Mouse (Mus musculus) limb, embryonic 13.5 days (tissue): ENCODE data around the gene Rnase11. TPM values are rescaled to one million over a fixed set of nuclear protein-coding genes. Genes with fewer than 3 reads are reported as not detected.

ENCODE experiments used
- ATAC-seq: fragments of 200-750 bp; cut with Nextera tagmentation; 2 replicates; pipeline ENCODE4 v1.8.0; 2017; ENCODE audit warnings: low read depth, moderate number of reproducible peaks, moderate TSS enrichment; ENCODE audit not compliant: low FRiP score
- H3K27ac ChIP-seq: fragments of 300-500 bp; sonication (generic); 2 replicates; pipeline ENCODE4 v1.5.1; 2015; ENCODE audit warnings: inconsistent platforms, mild to moderate bottlenecking, moderate library complexity
- H3K27me3 ChIP-seq: fragments of 300-500 bp; sonication (generic); 2 replicates; pipeline ENCODE4 v1.6.1; 2015; ENCODE audit warnings: mild to moderate bottlenecking, inconsistent platforms
- H3K36me3 ChIP-seq: fragments of 300-500 bp; sonication (generic); 2 replicates; pipeline ENCODE4 v1.6.1; 2015; ENCODE audit warnings: inconsistent platforms, mild to moderate bottlenecking, moderate library complexity
- H3K4me1 ChIP-seq: fragments of 300-500 bp; sonication (generic); 2 replicates; pipeline ENCODE4 v1.6.1; 2015; ENCODE audit warnings: inconsistent platforms
- H3K4me2 ChIP-seq: fragments of 300-500 bp; sonication (generic); replicated peaks from 2 replicates; pipeline ENCODE4 v1.6.1; 2015; ENCODE audit warnings: inconsistent platforms, mild to moderate bottlenecking, moderate library complexity
- H3K4me3 ChIP-seq: fragments of 300-500 bp; sonication (generic); 2 replicates; pipeline ENCODE4 v1.5.1; 2015; ENCODE audit warnings: moderate library complexity, mild to moderate bottlenecking, inconsistent platforms
- H3K9ac ChIP-seq: fragments of 300-500 bp; sonication (generic); 2 replicates; pipeline ENCODE4 v1.6.1; 2015; ENCODE audit warnings: mild to moderate bottlenecking, inconsistent platforms
- H3K9me3 ChIP-seq: fragments of 300-500 bp; sonication (generic); 2 replicates; pipeline ENCODE4 v1.6.1; 2016; ENCODE audit warnings: inconsistent platforms
- WGBS: fragments of 180-500 bp; shearing (Covaris S2); methylation state at CpG from one replicate; pipeline ENCODE4 v1.1.7; 2015; 5-methylcytosine and 5-hydroxymethylcytosine counted together
- polyA plus RNA-seq: library from polyadenylated mRNA; unstranded; fragments of >200 nt; fragmentation: Nextera tagmentation; extraction: Ambion mirVana; gene quantifications from 2 replicates; pipeline ENCODE4 v1.2.1, GENCODE M21; 2015

Gene Rnase11
- polyA plus RNA-seq, 1 experiment from 2014 or later: not detected

DNA sequence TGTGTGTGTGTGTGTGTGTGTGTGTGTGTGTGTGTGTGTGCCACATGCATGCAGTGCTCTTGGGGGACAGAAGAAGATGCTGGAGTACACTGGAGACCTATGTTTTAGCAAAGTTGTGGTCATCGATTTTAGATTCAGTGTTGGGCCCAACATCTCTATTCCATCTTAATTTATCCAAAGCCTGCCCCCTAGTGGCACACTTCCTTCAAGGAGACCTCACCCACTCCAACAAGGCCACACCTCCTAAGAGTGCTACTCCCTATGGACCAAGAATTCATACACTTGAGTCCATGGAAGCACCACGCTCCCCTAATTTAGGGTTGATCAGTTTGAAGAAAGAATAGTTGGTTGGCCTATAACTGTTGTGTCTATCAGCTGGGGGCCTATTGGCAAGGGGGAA, 19.7 kb upstream of the Rnase11 start:
- no peaks in the 10 kb centered on the region for H3K36me3 ChIP-seq
- H3K27ac ChIP-seq: no peak overlapping the region
- H3K9me3 ChIP-seq: no peaks in the 10 kb centered on the region
- H3K4me2 ChIP-seq: no peak overlapping the region
- H3K9ac ChIP-seq: no peak overlapping the region
- ATAC-seq: no peak
- no peaks in the 10 kb centered on the region for H3K27me3 ChIP-seq
- WGBS: 91% methylated on average over 2 of the region's 2 CpGs
- no peak overlapping the region for H3K4me3 ChIP-seq
- H3K4me1 ChIP-seq: peaks cover 7% of the 10 kb centered on the region

- Histone ChIP-seq H3K9me3 (no peaks in the 10 kb centered on the region), H3K36me3 (no peaks in the 10 kb centered on the region), H3K4me1 (peaks cover 7% of the 10 kb centered on the region), H3K9ac (no peak overlapping the region), H3K27ac (no peak overlapping the region), H3K4me3 (no peak overlapping the region), H3K27me3 (no peaks in the 10 kb centered on the region), H3K4me2 (no peak overlapping the region)
- WGBS: 87% methylated on average over 5 of the region's 5 CpGs
- ATAC-seq: no peak
These were observed 19.0 kb upstream of the Rnase11 start for GRCm38 (mm10) chr14:51068956-51069355.

- 76% methylated on average over 5 of the region's 5 CpGs for WGBS
- Histone ChIP-seq H3K27me3 (no peaks in the 10 kb centered on the region), H3K27ac (no peak overlapping the region), H3K4me3 (no peak overlapping the region), H3K9ac (no peak overlapping the region), H3K36me3 (no peaks in the 10 kb centered on the region), H3K9me3 (no peaks in the 10 kb centered on the region), H3K4me1 (0 out of 2 replicates have a peak, but pooled peaks cover 5% of the 10 kb centered on the region), H3K4me2 (no peak overlapping the region)
- no peak for ATAC-seq
These were observed 10.8 kb upstream of the Rnase11 start for GRCm38 (mm10) chr14:51060761-51061160.

DNA sequence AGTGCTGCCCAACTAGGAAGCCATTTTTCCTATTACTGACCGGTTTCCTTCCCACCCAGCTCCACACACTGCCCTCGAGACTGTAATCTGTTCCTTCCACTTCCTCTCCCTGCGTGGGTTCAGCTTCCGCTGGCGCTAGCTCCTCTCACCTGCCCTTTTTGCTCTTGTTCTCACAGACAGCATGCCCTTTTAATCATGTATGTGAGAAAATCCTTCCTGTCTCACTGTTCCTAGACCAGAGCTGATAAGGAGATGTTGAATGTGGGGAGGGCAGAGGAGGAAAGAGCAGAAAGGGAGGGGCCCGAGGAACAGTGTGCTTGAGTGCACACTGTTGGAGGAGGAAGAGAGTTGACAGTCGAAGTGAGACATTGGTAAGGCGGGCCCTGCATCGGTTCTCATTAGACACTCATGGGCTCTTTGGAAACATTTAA, 7.5 kb upstream of the Rnase11 start, which contains the start of gene Rnase12:
Gene Rnase12 (minus strand): TSS at position 261 of the 431 bp plus-strand sequence.
- Histone ChIP-seq H3K9ac (no peak within 1 kb of the TSS), H3K4me3 (no peak within 1 kb of the TSS), H3K4me1 (peaks cover 16% of the 10 kb centered on the region), H3K4me2 (no peak within 1 kb of the TSS; the same call in 1 of the 2 replicates), H3K27me3 (no peaks in the 10 kb centered on the region), H3K36me3 (no peaks in the 10 kb centered on the region), H3K27ac (no peak within 1 kb of the TSS), H3K9me3 (no peaks in the 10 kb centered on the region)
- WGBS: 64% methylated on average over 9 of the region's 9 CpGs
- ATAC-seq: no peak

DNA sequence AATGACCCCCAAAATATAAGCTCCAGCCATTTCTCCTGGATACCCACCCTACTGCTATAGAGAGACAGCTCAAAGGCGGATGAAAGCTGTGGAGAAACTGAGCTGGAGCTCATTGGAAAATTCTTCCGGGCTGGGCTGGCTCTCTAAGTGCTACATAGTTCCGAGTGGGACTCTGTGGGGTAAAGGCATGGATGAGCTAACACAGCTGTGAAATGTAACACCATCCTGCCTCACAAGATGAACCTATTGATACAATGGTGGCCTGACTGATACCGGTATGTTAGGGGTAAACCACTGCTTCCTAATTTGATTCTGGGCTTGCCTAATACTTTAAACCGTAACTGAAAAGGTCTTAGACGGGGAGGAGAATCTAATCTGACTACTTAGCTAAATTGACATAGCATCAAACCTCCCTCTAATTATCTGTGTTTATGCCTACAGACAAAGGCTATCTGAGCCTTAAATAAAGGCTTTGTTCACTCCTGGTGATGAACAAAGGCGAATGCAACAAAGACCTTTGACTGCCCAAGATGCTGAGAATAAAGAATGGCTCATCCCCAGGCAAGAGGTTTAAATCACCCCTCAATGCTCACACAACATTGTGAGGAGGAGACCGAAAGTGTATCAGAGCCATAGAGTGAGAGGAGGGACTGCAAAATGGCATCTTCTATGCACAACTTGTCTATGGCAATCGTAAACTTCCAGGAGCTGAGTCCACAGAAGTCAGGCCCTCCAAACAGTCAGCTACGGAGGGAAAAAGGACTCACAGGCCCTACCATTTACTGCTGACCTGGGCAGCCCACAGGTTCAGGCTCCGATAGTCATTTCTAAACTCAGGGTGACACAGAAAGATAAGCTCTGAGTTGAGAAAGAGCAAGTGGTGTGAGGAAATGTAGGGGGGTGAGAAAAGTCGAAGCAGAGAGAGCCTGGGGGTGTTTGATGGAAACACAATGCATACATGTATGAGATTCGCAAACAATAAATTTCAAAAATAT, 4.6 kb upstream of the Rnase11 start:
- H3K4me1 ChIP-seq: peaks cover 16% of the 10 kb centered on the region
- 81% methylated on average over 13 of the region's 13 CpGs for WGBS
- no peak overlapping the region for H3K27ac ChIP-seq
- no peaks in the 10 kb centered on the region for H3K36me3 ChIP-seq
- no peak overlapping the region for H3K4me3 ChIP-seq
- H3K9ac ChIP-seq: no peak overlapping the region
- no peak overlapping the region; the same call in 1 of the 2 replicates for H3K4me2 ChIP-seq
- no peak for ATAC-seq
- no peaks in the 10 kb centered on the region for H3K9me3 ChIP-seq
- no peaks in the 10 kb centered on the region for H3K27me3 ChIP-seq

DNA sequence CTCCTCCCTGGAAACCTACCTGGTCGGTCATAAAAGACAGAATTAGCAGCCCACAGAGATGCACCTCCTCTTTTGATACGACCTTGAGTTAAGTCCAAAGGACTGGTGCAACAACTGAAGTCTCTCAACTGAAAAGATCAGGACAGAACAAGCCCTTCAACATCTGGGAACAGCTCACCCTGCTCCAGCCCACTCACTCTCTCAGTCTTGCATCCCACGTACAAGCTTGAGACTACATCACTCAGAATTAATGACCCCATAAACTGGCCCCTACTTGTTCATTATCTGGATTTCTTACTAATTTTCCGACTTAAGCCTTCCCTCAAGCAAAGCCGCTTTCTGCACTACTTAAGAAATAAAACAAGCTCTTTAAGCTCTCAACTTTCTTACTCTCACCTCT, 3.2 kb upstream of the Rnase11 start:
- H3K9ac ChIP-seq: no peak overlapping the region
- WGBS: 39% methylated on average over 5 of the region's 5 CpGs
- no peak overlapping the region for H3K27ac ChIP-seq
- no peaks in the 10 kb centered on the region for H3K27me3 ChIP-seq
- no peak; the same call in 1 of the 2 replicates for ATAC-seq
- no peak overlapping the region for H3K4me2 ChIP-seq
- peaks cover 16% of the 10 kb centered on the region for H3K4me1 ChIP-seq
- H3K4me3 ChIP-seq: no peak overlapping the region
- no peaks in the 10 kb centered on the region for H3K36me3 ChIP-seq
- no peaks in the 10 kb centered on the region for H3K9me3 ChIP-seq

- 51% methylated on average over 5 of the region's 5 CpGs for WGBS
- ATAC-seq: no peak
- Histone ChIP-seq H3K27ac (no peak overlapping the region), H3K9me3 (no peaks in the 10 kb centered on the region), H3K36me3 (no peaks in the 10 kb centered on the region), H3K9ac (no peak overlapping the region), H3K4me3 (no peak overlapping the region), H3K27me3 (no peaks in the 10 kb centered on the region), H3K4me2 (no peak overlapping the region), H3K4me1 (peaks cover 11% of the 10 kb centered on the region)
These were observed 2.0 kb upstream of the Rnase11 start for GRCm38 (mm10) chr14:51051941-51052340.

DNA sequence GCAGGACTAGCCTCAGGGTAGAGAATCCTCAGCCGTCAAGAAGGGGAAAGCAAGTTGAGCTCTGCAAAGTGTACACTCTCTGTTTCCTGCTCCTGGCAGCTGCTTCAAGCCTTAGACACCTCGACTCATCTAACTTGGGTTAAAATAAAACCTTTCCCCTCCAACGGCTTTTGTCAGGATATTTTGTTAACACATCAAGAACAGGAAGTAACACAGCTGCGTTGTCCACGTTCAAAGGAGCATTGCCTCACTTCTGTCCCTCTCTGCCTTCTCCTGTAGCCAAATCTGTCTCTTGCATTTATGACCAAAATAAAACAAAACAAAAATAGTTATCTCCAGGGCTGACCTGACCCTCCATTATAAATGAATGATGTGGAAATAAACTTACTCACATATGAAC, 2.1 kb downstream of the Rnase11 start:
- Histone ChIP-seq H3K9ac (no peak overlapping the region), H3K36me3 (no peaks in the 10 kb centered on the region), H3K4me3 (no peak overlapping the region), H3K4me2 (no peak overlapping the region), H3K4me1 (no peaks in the 10 kb centered on the region), H3K27ac (no peak overlapping the region), H3K9me3 (no peaks in the 10 kb centered on the region), H3K27me3 (no peaks in the 10 kb centered on the region)
- 53% methylated on average over 5 of the region's 5 CpGs for WGBS
- ATAC-seq: no peak

GRCm38 (mm10) chr14:51041769-51042168, 8.2 kb downstream of the Rnase11 start, which contains the start of gene Rnase9:
TSS of gene Rnase9 (minus strand) at chr14:51041869.
- Histone ChIP-seq H3K4me2 (no peak within 1 kb of the TSS), H3K27me3 (no peaks in the 10 kb centered on the region), H3K9ac (no peak within 1 kb of the TSS), H3K9me3 (no peaks in the 10 kb centered on the region), H3K4me1 (no peaks in the 10 kb centered on the region), H3K36me3 (no peaks in the 10 kb centered on the region), H3K27ac (no peak within 1 kb of the TSS), H3K4me3 (no peak within 1 kb of the TSS)
- 83% methylated on average over 6 of the region's 6 CpGs for WGBS
- ATAC-seq: no peak

GRCm38 (mm10) chr14:51036214-51036613, 13.7 kb downstream of the Rnase11 start:
- Histone ChIP-seq H3K27ac (no peak overlapping the region), H3K9me3 (no peaks in the 10 kb centered on the region), H3K4me1 (no peaks in the 10 kb centered on the region), H3K36me3 (no peaks in the 10 kb centered on the region), H3K4me2 (no peak overlapping the region), H3K27me3 (no peaks in the 10 kb centered on the region), H3K9ac (no peak overlapping the region), H3K4me3 (no peak overlapping the region)
- 88% methylated on average over 4 of the region's 4 CpGs for WGBS
- no peak for ATAC-seq

GRCm38 (mm10) chr14:51035206-51035605, 14.8 kb downstream of the Rnase11 start:
- H3K4me1 ChIP-seq: no peaks in the 10 kb centered on the region
- ATAC-seq: no peak
- H3K36me3 ChIP-seq: no peaks in the 10 kb centered on the region
- H3K27me3 ChIP-seq: no peaks in the 10 kb centered on the region
- WGBS: 35% methylated on average over 1 of the region's 1 CpGs
- H3K4me2 ChIP-seq: no peak overlapping the region
- H3K27ac ChIP-seq: no peak overlapping the region
- H3K9me3 ChIP-seq: no peaks in the 10 kb centered on the region
- H3K4me3 ChIP-seq: no peak overlapping the region
- H3K9ac ChIP-seq: no peak overlapping the region

- H3K27me3 ChIP-seq: no peaks in the 10 kb centered on the region
- H3K4me3 ChIP-seq: no peak overlapping the region
- H3K36me3 ChIP-seq: no peaks in the 10 kb centered on the region
- no peaks in the 10 kb centered on the region for H3K9me3 ChIP-seq
- H3K27ac ChIP-seq: no peak overlapping the region
- no peak overlapping the region for H3K9ac ChIP-seq
- no peaks in the 10 kb centered on the region for H3K4me1 ChIP-seq
- no peak for ATAC-seq
- no peak overlapping the region for H3K4me2 ChIP-seq
- 42% methylated on average over 3 of the region's 3 CpGs for WGBS
These were observed 22.4 kb downstream of the Rnase11 start for GRCm38 (mm10) chr14:51027387-51028155.
